Mouse (Mus musculus): ENCODE data around the gene Syce3. TPM values are rescaled to one million over a fixed set of nuclear protein-coding genes. Genes with fewer than 3 reads are reported as not detected.

The Syce3 gene
- 0.37 TPM in 1 of 2 replicates, not detected in the other for polyA plus RNA-seq (2012; rRNA removed)

DNA sequence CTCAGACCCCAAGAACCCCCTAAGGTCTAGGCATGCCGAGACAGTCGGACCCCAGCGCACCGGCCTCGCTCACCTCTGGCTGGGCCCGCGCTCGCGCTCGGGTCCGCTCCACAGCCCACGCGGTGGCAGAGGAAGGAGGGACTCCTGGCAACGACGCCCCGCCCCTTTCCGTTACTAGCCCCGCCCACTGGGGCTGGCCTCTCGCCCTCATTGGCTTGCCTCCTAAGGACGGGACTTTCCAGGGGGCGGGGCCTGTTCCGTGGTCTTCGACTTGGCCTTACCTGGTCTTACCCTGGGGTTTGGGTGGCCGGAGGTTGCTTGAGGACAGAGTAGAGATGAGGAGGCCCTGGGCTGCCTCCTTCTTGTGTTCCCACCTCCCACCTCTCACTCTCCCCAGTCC lies at the start of gene Syce3:
Syce3 (minus strand) TSS at position 386 of the 400 bp plus-strand sequence.

DNA sequence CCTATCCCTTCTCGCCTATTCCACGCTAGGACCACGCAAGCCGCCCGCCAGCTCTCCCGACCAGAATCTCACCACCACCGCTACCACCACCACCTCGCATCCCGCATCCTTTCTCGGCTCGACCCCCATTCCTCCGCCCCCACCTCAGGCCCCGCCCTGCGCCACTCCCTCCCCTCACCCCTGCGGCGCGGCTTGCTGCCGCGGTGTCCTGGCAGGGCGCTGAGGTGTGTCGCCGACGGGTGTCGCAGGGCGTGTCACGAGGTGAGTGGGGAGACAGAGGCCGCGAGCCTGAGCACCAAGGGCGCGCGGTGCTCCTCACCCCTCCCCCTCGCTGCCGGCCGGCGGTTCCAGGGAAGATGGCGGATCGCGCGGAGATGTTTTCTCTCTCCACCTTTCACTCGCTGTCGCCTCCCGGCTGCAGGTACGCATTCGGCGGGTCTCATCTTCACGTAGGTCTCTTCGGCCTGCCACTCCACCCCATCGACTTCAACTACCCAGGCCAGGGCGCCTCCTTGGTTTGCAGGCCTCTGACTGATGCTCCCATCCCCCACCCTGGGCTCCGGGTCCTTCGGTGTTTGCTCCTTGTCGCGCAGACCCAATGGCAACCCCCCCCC lies 43.7 kb upstream of the Syce3 start, which contains the start of gene Mapk8ip2:
Mapk8ip2 (plus strand) TSS at position 49 of the 614 bp plus-strand sequence.

DNA sequence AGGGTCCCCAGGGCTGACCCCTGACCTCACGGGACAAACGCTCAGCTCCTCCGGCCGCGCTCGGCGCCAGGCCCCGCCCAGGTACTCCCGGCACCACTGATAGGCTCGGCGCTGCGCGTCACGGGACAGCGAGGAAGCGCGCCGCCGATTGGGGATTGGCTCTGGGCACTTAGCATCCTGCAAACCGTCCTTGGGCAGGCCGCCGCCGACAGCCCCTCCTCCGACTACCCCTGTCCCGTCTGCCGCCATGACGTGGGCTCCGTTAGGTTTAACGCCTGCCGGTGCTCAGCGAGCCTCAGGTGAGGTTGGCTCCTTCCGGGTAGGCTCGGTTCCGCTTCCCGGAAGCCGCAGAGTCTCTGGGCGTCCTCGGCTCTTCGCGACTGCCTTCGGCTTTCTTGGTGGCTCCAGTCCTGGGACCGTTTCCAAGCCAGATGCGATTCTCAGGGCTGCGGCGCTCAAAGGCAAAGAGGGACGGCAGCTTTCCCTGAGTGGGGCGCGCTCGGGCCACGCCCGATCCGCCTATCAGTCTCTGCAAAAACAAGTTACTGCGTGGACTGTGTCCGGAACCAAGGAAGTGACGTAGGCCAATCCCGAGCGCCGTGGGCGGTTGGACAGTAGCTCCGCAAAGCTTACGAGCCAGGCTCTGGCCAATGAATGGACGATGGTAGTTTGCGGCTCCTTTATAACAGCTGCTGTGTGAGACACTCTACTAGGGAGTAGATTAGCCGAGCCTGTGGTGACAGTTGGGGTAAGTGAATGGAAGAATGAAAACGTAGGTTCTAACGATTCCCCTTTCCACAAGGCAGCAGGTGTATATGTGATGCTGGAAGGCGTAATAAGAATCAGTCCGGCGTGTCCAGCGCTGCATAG lies 19.3 kb upstream of the Syce3 start, which contains the start of the genes C730034F03Rik, Gm44502 and Chkb:
C730034F03Rik (plus strand) TSS at position 238 of the 870 bp plus-strand sequence.
Gm44502 (minus strand) TSS at position 345 of the 870 bp plus-strand sequence.
Chkb (minus strand) TSS at position 557 of the 870 bp plus-strand sequence.

DNA sequence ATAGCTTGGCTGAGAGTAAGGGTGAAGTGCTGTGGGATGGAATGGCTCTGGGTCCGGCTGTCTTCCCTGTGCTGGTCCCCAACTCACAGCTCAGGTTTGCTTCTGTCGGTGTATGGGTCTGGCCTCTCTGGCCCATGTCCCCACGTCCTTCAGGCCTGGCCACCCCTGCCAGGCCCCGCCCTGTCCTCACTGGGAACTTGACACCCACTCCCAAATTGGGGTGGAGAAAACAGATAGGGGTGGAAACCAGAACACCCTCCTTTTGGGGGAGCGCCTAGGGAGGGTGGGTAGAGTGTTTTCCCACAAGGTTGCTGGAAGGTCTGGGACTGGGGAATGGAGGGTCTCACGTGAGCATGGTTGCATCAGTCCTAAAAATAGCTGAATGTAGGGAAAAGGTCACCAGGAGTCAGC lies 15.4 kb upstream of the Syce3 start, which contains the start of gene Cpt1b:
Cpt1b (minus strand) TSS at position 153 of the 411 bp plus-strand sequence.

DNA sequence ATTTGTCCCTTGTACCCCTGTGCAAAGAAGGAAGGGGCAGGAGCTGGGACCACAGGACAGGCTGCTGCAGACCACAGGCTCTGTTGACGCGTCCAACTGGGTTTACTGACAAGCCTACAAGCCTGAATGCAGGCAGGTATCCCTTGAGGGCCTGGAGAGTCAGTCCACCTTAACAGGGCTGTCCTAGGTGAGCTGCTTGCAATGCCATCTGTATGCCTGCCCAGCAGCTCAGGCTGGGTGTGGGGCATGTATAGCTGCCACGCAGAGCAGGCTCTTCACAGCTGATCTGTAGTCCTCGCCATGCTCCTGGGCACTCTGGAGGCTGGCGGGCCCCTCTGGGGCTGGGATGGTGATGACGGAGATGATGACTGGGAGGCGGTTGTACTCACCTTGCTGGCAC lies 25.7 kb downstream of the Syce3 start, which contains the start of gene Klhdc7b:
Klhdc7b (plus strand) TSS at position 301 of the 400 bp plus-strand sequence.

DNA sequence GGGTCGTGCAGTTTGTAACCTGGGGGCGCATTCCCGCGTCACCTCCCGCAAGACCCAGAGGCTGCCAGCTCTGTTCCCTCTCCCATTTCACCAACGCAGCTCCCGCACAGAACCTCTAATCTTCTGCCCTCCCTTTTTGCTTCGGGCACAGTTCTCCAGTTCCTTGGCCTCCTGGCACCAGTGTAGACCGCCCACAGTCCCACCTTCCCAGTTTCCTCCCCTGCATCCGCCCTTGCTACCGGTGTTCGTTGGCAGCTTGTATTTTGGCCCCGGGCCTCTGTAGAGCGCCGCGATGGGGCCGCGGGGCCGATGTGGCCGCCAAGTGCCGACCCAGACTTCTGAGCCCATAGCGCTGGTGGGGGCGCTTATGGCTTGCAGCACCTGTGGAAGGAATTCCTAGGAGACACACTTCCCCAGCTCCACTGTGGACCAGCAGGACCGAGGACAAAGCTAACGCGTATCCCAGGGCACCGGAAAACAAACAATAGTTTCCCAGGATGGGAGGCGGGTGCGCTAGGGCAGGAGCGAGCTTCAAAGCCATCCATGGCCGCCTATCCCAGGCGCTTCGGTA lies 31.4 kb downstream of the Syce3 start, which contains the start of gene Odf3b:
Odf3b (minus strand) TSS at position 452 of the 571 bp plus-strand sequence.

DNA sequence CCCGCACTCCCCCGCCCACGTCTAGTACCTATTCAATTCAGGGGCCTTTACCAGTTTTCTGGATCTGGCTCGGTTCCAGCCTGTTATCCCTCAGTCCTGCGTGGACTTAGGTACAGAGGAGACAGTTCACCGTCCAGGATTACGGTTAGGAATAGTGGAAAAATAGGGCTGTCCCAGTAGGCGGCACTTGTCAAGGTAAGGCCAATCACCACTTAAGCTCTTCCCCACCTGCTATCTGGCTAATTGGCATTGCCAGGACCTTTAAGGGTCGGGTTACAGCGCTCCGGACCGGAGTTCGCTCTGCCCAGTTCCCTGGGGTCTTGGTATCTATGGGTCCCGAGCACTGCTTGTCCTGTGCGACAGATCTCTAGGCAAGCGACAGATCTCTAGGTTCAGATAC lies 33.3 kb downstream of the Syce3 start, which contains the start of gene Tymp:
Tymp (minus strand) TSS at position 83 of the 400 bp plus-strand sequence.

DNA sequence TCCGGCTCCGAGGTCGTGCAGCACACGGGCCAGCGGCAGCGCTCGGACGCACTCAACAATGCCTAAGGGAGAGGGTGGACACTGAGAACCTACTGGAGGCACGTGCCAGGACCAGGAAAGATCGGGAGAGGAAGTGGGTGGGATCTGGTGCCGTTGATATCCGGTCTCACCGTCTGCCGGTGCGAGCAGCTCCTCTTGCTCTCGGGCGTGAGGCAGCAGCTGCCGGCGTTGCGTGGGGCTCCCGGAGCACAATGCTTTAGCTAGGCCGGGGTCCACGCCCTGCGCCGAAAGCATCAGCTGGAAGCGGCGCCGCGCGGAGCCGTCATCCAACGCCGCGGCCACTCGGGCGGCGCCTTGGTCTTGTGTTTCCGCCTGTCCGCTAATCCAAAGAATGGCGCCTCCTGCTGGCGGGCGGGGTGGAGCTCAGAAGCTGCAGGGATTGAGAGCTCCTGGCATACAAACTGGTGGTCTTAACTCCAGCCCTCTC lies 36.5 kb downstream of the Syce3 start, which contains the start of gene Sco2:
Sco2 (minus strand) TSS at position 85 of the 487 bp plus-strand sequence.

DNA sequence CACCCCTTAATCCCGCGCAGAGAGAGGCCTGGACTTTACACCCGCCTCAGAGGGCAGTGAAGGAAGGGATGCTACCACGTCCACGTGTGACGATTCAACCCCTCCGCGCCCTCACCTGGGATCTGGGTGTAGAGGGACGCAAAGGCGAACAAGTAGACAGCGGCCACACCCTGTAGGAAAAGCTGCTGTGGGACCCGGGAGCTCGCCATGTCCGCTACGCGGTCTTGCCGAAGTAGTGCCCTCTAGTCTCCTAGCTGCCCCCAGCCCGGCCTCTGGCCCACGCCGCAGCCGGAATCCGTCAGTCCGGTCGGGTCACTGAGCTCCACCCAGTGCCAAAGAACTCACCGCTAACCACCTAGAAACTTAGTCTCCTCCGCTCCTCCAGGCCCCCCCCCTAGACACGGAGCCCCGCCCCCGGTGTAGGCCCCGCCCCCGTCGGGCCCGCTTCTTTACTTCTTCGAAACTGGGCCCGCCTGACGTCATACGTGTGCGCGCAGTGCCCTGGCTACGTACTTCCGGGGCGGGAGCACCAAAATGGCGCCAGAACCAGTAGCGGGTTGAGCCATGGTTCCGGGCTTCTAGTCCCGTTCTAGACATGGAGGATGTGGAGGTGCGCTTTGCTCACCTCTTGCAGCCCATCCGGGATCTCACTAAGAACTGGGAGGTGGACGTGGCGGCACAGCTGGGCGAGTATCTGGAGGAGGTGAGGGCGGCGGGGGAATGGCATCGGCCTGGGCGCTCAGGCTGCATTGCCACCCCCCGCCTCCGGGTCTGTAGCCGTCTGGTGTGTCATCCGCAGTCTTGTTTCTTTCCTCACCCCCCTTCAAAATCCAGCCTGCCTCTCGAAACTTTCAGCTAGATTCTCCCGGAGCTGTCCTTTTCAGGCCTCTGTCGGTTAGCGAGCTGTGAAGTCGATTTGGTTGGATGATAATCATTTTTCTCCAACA lies 54.8 kb downstream of the Syce3 start, which contains the start of the genes Lmf2 and Ncaph2:
Lmf2 (minus strand) TSS at position 419 of the 947 bp plus-strand sequence.
Ncaph2 (plus strand) TSS at position 479 of the 947 bp plus-strand sequence.

Other genes starting within 250 kb of the Syce3 start
- gene Plxnb2, start 229.7 kb downstream of the Syce3 start, polyA plus RNA-seq (2012; rRNA removed): 407 and 411 TPM in 2 replicates
- gene Dennd6b, start 214.0 kb downstream of the Syce3 start, polyA plus RNA-seq (2012; rRNA removed): 13.8 and 18.4 TPM in 2 replicates
- gene Ppp6r2, start 198.9 kb downstream of the Syce3 start, polyA plus RNA-seq (2012; rRNA removed): 241 and 282 TPM in 2 replicates
- 227 and 272 TPM in 2 replicates for gene Sbf1, start 95.2 kb downstream of the Syce3 start, polyA plus RNA-seq (2012; rRNA removed)
- 0.30 and 1.4 TPM in 2 replicates for gene Adm2, start 87.8 kb downstream of the Syce3 start, polyA plus RNA-seq (2012; rRNA removed)
- 0.20 TPM in 1 of 2 replicates, not detected in the other for gene Miox, start 76.1 kb downstream of the Syce3 start, polyA plus RNA-seq (2012; rRNA removed)
- 43.5 and 43.9 TPM in 2 replicates for gene Lmf2, start 54.8 kb downstream of the Syce3 start, polyA plus RNA-seq (2012; rRNA removed)
- gene Ncaph2, start 54.8 kb downstream of the Syce3 start, polyA plus RNA-seq (2012; rRNA removed): 122 and 131 TPM in 2 replicates
- 52.1 and 55.9 TPM in 2 replicates for gene Sco2, start 36.7 kb downstream of the Syce3 start, polyA plus RNA-seq (2012; rRNA removed)
- 8.3 and 8.6 TPM in 2 replicates for gene Tymp, start 33.5 kb downstream of the Syce3 start, polyA plus RNA-seq (2012; rRNA removed)
- gene Odf3b, start 31.2 kb downstream of the Syce3 start, polyA plus RNA-seq (2012; rRNA removed): 48.4 and 50.3 TPM in 2 replicates
- gene Klhdc7b, start 25.6 kb downstream of the Syce3 start, polyA plus RNA-seq (2012; rRNA removed): 0.27 and 0.44 TPM in 2 replicates
- 2.4 and 3.1 TPM in 2 replicates for gene Cpt1b, start 15.4 kb upstream of the Syce3 start, polyA plus RNA-seq (2012; rRNA removed)
- gene C730034F03Rik, start 19.1 kb upstream of the Syce3 start, polyA plus RNA-seq (2012; rRNA removed): 0.54 and 0.65 TPM in 2 replicates
- 2.7 and 4.2 TPM in 2 replicates for gene Gm44502, start 19.2 kb upstream of the Syce3 start, polyA plus RNA-seq (2012; rRNA removed)
- 84.7 and 107 TPM in 2 replicates for gene Chkb, start 19.4 kb upstream of the Syce3 start, polyA plus RNA-seq (2012; rRNA removed)
- gene Mapk8ip2, start 43.4 kb upstream of the Syce3 start, polyA plus RNA-seq (2012; rRNA removed): 2.3 and 2.4 TPM in 2 replicates
- gene Arsa, start 66.9 kb upstream of the Syce3 start, polyA plus RNA-seq (2012; rRNA removed): 45.2 and 46.6 TPM in 2 replicates
- gene Shank3, start 89.1 kb upstream of the Syce3 start, polyA plus RNA-seq (2012; rRNA removed): 11.4 and 11.7 TPM in 2 replicates
- 0.21 and 0.28 TPM in 2 replicates for gene Acr, start 157.8 kb upstream of the Syce3 start, polyA plus RNA-seq (2012; rRNA removed)
- gene Rabl2, start 181.4 kb upstream of the Syce3 start, polyA plus RNA-seq (2012; rRNA removed): 5.5 and 7.3 TPM in 2 replicates